Mouse (Mus musculus): ENCODE results near the gene 9230112D13Rik. TPM values are rescaled to one million over a fixed set of nuclear protein-coding genes. Genes with fewer than 3 reads are reported as not detected.

9230112D13Rik gene
- polyA plus RNA-seq, 1 experiment from 2014 or later: not detected

DNA sequence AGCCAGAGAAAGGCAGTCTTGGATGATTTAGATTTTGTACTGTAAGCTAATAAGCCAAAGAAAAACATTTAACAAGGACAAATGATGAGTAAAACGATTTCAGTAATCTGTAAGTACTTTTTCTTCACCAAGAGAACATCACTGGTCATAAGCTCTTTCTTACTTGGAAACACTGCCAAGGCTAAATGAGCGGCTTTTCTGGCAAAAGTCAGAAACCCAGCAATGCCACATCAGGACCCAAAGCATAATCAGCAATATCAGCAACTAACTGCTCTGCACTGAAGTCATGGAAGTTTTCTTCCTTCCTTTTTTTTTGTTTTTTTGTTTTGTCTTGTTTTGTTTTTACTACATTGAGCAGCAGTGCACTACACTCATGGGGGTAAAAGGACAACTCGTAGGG, 25.3 kb downstream of the 9230112D13Rik start:
- ATAC-seq (ENCODE audit: insufficient number of reproducible peaks, low FRiP score, low TSS enrichment, low read depth): no peak
- Histone ChIP-seq H3K27me3 (no peaks in the 10 kb centered on the region), H3K4me3 (replicated peaks) (no peak overlapping the region), H3K4me1 (peaks cover 41% of the 10 kb centered on the region), H3K27ac (replicated peaks) (no peak overlapping the region), H3K4me2 (replicated peaks) (no peak overlapping the region), H3K9me3 (replicated peaks) (no peaks in the 10 kb centered on the region), H3K9ac (no peak overlapping the region), H3K36me3 (no peaks in the 10 kb centered on the region)
- WGBS: 61% methylated on average over 3 of the region's 3 CpGs

DNA sequence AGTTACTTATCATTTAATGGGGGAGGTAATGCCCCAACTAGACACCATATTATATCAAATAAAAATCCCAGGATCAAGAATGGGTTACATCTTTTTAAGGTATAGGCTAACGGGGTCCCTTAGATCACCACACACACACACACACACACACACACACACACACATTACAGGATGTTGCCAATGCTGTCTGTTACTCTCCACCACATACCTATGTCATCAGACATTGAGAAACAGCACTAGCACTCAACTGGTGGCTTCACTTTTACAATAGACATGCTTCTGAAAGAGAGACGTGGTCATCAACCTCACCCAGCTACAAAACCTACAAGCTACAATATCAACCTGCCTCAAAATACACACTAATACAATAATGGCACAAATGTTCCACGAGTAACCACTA, 28.9 kb downstream of the 9230112D13Rik start:
- peaks cover 36% of the 10 kb centered on the region for H3K4me1 ChIP-seq
- 85% methylated on average over 3 of the region's 3 CpGs for whole genome bisulfite sequencing
- no peak overlapping the region for H3K27ac ChIP-seq (replicated peaks)
- H3K9ac ChIP-seq: no peak overlapping the region
- H3K9me3 ChIP-seq (replicated peaks): no peaks in the 10 kb centered on the region
- H3K4me3 ChIP-seq (replicated peaks): no peak overlapping the region
- no peak overlapping the region for H3K4me2 ChIP-seq (replicated peaks)
- no peak for ATAC-seq (ENCODE audit: insufficient number of reproducible peaks, low FRiP score, low TSS enrichment, low read depth)
- no peaks in the 10 kb centered on the region for H3K27me3 ChIP-seq
- H3K36me3 ChIP-seq: no peaks in the 10 kb centered on the region

GRCm38 (mm10) chr14:34492688-34493087, 29.9 kb downstream of the 9230112D13Rik start:
- H3K27ac ChIP-seq (replicated peaks): no peak overlapping the region
- H3K36me3 ChIP-seq: no peaks in the 10 kb centered on the region
- H3K4me2 ChIP-seq (replicated peaks): no peak overlapping the region
- H3K9ac ChIP-seq: no peak overlapping the region
- H3K4me1 ChIP-seq: peaks cover 30% of the 10 kb centered on the region; the same call in 1 of the 2 replicates
- no peaks in the 10 kb centered on the region for H3K27me3 ChIP-seq
- WGBS: 65% methylated on average over 2 of the region's 2 CpGs
- no peaks in the 10 kb centered on the region for H3K9me3 ChIP-seq (replicated peaks)
- no peak for ATAC-seq (ENCODE audit: insufficient number of reproducible peaks, low FRiP score, low TSS enrichment, low read depth)
- no peak overlapping the region for H3K4me3 ChIP-seq (replicated peaks)

DNA sequence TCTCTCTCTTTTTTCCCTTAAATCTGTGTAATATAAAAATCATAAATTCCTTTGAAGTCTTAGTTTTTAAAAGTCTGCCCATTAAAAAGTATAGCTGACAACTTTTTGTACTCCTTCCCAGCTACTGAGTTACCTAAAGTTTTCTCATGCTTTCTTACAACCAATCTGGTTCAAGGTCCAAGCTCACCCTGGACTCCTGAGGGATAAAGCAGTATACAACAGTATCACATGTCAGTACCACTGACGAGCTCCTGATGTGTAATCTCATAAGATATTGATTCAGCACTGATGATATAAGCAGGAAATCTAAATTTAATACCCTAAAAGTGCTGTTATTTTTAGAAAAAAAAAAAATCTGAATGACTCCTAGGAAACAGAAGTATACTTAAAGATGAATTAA, 31.6 kb downstream of the 9230112D13Rik start:
- no peak for ATAC-seq (ENCODE audit: insufficient number of reproducible peaks, low FRiP score, low TSS enrichment, low read depth)
- WGBS: 33% methylated on average over 1 of the region's 1 CpGs
- H3K4me2 ChIP-seq (replicated peaks): no peak overlapping the region
- H3K36me3 ChIP-seq: no peaks in the 10 kb centered on the region
- H3K27me3 ChIP-seq: no peaks in the 10 kb centered on the region
- H3K4me3 ChIP-seq (replicated peaks): no peak overlapping the region
- H3K4me1 ChIP-seq: peaks cover 20% of the 10 kb centered on the region; the same call in 1 of the 2 replicates
- no peak overlapping the region for H3K9ac ChIP-seq
- H3K9me3 ChIP-seq (replicated peaks): no peaks in the 10 kb centered on the region
- H3K27ac ChIP-seq (replicated peaks): no peak overlapping the region

GRCm38 (mm10) chr14:34489928-34490327, 32.7 kb downstream of the 9230112D13Rik start:
- no peak overlapping the region for H3K9ac ChIP-seq
- peaks cover 16% of the 10 kb centered on the region; the same call in 1 of the 2 replicates for H3K4me1 ChIP-seq
- ATAC-seq (ENCODE audit: insufficient number of reproducible peaks, low FRiP score, low TSS enrichment, low read depth): no peak
- no peak overlapping the region for H3K4me2 ChIP-seq (replicated peaks)
- no peak overlapping the region for H3K4me3 ChIP-seq (replicated peaks)
- H3K27ac ChIP-seq (replicated peaks): no peak overlapping the region
- no peaks in the 10 kb centered on the region for H3K27me3 ChIP-seq
- WGBS: 75% methylated on average over 2 of the region's 2 CpGs
- H3K36me3 ChIP-seq: no peaks in the 10 kb centered on the region
- no peaks in the 10 kb centered on the region for H3K9me3 ChIP-seq (replicated peaks)

DNA sequence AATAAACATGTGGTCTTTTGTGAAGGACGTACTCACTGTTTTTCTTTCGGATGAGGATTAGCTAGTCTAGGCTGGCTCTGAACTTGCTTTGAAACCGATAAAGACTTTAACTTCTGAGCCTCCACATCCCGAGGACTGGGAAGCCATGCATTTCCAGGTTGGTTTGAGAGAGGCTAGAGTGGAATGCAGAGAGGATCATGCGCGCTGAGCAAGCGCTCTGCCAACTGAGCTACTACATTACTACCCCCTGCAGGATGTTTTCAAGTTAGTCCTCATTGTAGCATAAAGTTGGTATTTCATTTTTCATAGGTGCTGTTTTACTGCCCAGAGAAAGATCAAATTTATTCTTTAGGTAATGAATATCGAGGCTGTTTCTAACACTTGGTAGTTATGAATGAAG, 36.4 kb downstream of the 9230112D13Rik start:
- 46% methylated on average over 8 of the region's 8 CpGs for whole genome bisulfite sequencing
- Histone ChIP-seq H3K4me3 (replicated peaks) (no peak overlapping the region), H3K4me2 (replicated peaks) (no peak overlapping the region), H3K27ac (replicated peaks) (no peak overlapping the region), H3K4me1 (peaks cover 23% of the 10 kb centered on the region), H3K9ac (no peak overlapping the region), H3K36me3 (no peaks in the 10 kb centered on the region), H3K9me3 (replicated peaks) (no peaks in the 10 kb centered on the region), H3K27me3 (no peaks in the 10 kb centered on the region)
- ATAC-seq (ENCODE audit: insufficient number of reproducible peaks, low FRiP score, low TSS enrichment, low read depth): no peak

- Histone ChIP-seq H3K36me3 (no peaks in the 10 kb centered on the region), H3K4me3 (replicated peaks) (no peak overlapping the region), H3K27me3 (no peaks in the 10 kb centered on the region), H3K27ac (replicated peaks) (no peak overlapping the region), H3K9me3 (replicated peaks) (no peaks in the 10 kb centered on the region), H3K4me2 (replicated peaks) (no peak overlapping the region), H3K4me1 (peaks cover 11% of the 10 kb centered on the region), H3K9ac (no peak overlapping the region)
- WGBS: 50% methylated on average over 6 of the region's 6 CpGs
- ATAC-seq (ENCODE audit: insufficient number of reproducible peaks, low FRiP score, low TSS enrichment, low read depth): no peak
Observed at GRCm38 (mm10) chr14:34483469-34484341, 38.9 kb downstream of the 9230112D13Rik start.

- H3K36me3 ChIP-seq: no peaks in the 10 kb centered on the region
- no peak overlapping the region for H3K9ac ChIP-seq
- H3K27me3 ChIP-seq: no peaks in the 10 kb centered on the region
- no peak overlapping the region for H3K27ac ChIP-seq (replicated peaks)
- no peak for ATAC-seq (ENCODE audit: insufficient number of reproducible peaks, low FRiP score, low TSS enrichment, low read depth)
- H3K4me2 ChIP-seq (replicated peaks): no peak overlapping the region
- H3K4me1 ChIP-seq: peaks cover 20% of the 10 kb centered on the region; the same call in 1 of the 2 replicates
- H3K4me3 ChIP-seq (replicated peaks): no peak overlapping the region
- no peaks in the 10 kb centered on the region for H3K9me3 ChIP-seq (replicated peaks)
Observed at GRCm38 (mm10) chr14:34471591-34471990, 51.0 kb downstream of the 9230112D13Rik start.

DNA sequence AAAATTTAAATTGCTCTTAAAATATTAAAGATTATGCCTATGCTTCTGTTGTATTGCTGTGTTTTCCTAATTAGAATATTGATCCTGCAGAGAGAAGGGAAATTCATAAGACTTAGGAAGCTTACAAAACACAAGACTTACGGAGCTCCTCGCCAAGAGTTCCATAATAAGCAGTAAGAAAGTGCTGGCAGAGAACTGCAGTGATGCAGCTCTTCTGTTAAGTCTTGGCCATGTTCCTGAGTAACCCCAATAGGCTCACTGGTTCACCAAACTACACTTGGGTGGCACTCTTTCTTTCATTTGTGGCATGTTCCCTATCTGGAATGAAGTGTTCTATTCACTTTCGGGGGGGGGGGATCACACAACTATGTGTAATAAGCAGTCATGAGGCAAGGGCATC, 56.3 kb downstream of the 9230112D13Rik start:
- H3K9me3 ChIP-seq (replicated peaks): no peaks in the 10 kb centered on the region
- H3K36me3 ChIP-seq: no peaks in the 10 kb centered on the region
- 0 out of 2 replicates have a peak, but pooled peaks cover 17% of the 10 kb centered on the region for H3K4me1 ChIP-seq
- ATAC-seq (ENCODE audit: insufficient number of reproducible peaks, low FRiP score, low TSS enrichment, low read depth): no peak
- H3K4me3 ChIP-seq (replicated peaks): no peak overlapping the region
- no peaks in the 10 kb centered on the region for H3K27me3 ChIP-seq
- H3K4me2 ChIP-seq (replicated peaks): no peak overlapping the region
- WGBS: 52% methylated on average over 3 of the region's 3 CpGs
- no peak overlapping the region for H3K27ac ChIP-seq (replicated peaks)
- no peak overlapping the region for H3K9ac ChIP-seq

Other genes starting within 250 kb of the 9230112D13Rik start
- gene Shld2, start 212.3 kb downstream of the 9230112D13Rik start, polyA plus RNA-seq (2015; fragmentation: Nextera tagmentation; extraction: Ambion mirVana): 12.2 and 13.1 TPM in 2 replicates
- gene Glud1, start 212.1 kb downstream of the 9230112D13Rik start, polyA plus RNA-seq (2015; fragmentation: Nextera tagmentation; extraction: Ambion mirVana): 73.8 and 74.1 TPM in 2 replicates
- gene Fam25c, start 167.4 kb downstream of the 9230112D13Rik start, polyA plus RNA-seq (2015; fragmentation: Nextera tagmentation; extraction: Ambion mirVana): 154 and 196 TPM in 2 replicates
- gene Sncg, start 148.0 kb downstream of the 9230112D13Rik start, polyA plus RNA-seq (2015; fragmentation: Nextera tagmentation; extraction: Ambion mirVana): 3.4 and 6.3 TPM in 2 replicates
- gene Mmrn2, start 147.3 kb downstream of the 9230112D13Rik start, polyA plus RNA-seq (2015; fragmentation: Nextera tagmentation; extraction: Ambion mirVana): 8.4 and 8.8 TPM in 2 replicates
- gene Bmpr1a, start 19.5 kb downstream of the 9230112D13Rik start, polyA plus RNA-seq (2015; fragmentation: Nextera tagmentation; extraction: Ambion mirVana): 51.0 and 54.2 TPM in 2 replicates
- 25.9 and 33.6 TPM in 2 replicates for gene Ldb3, start 65.9 kb upstream of the 9230112D13Rik start, polyA plus RNA-seq (2015; fragmentation: Nextera tagmentation; extraction: Ambion mirVana)
- 0.45 and 0.46 TPM in 2 replicates for gene Opn4, start 77.3 kb upstream of the 9230112D13Rik start, polyA plus RNA-seq (2015; fragmentation: Nextera tagmentation; extraction: Ambion mirVana)
- 25.0 and 26.4 TPM in 2 replicates for gene Wapl, start 151.1 kb upstream of the 9230112D13Rik start, polyA plus RNA-seq (2015; fragmentation: Nextera tagmentation; extraction: Ambion mirVana)

All from embryonic facial prominence, embryonic 15.5 days (tissue).